Mouse (Mus musculus): ENCODE measurements at regions not wholly inside any gene's neighbourhood (a gene's known extent, or its start where the extent isn't known, plus 50 kb on each side); places are given as distances from the start of the nearest gene placed in this dataset.

- DNase-seq (ENCODE audit: low spot score in 2 of 2) = no peak
Observed at GRCm38 (mm10) chr15:7574264-7574663, 176.1 kb upstream of the Egflam start.

- DNase-seq (ENCODE audit: low spot score in 2 of 2) = no peak
Observed at GRCm38 (mm10) chr15:7574811-7575210, 176.6 kb upstream of the Egflam start.

- DNase-seq (ENCODE audit: low spot score in 2 of 2) = no peak
Observed at GRCm38 (mm10) chr15:7578439-7578838, 180.2 kb upstream of the Egflam start.

- no peak for DNase-seq (ENCODE audit: low spot score in 2 of 2)
Observed at GRCm38 (mm10) chr15:7587210-7587609, 189.0 kb upstream of the Egflam start.

GRCm38 (mm10) chr15:7591486-7591885 lies 193.3 kb upstream of the Egflam start:
- no peak for DNase-seq (ENCODE audit: low spot score in 2 of 2)

GRCm38 (mm10) chr15:7597335-7597734 lies 199.1 kb upstream of the Egflam start:
- DNase-seq (ENCODE audit: low spot score in 2 of 2) = no peak

- no peak for DNase-seq (ENCODE audit: low spot score in 2 of 2)
Observed at GRCm38 (mm10) chr15:7597805-7598204, 199.6 kb upstream of the Egflam start.

- DNase-seq (ENCODE audit: low spot score in 2 of 2) = no peak
Observed at GRCm38 (mm10) chr15:7601540-7601939, 203.3 kb upstream of the Egflam start.

GRCm38 (mm10) chr15:7604847-7605246 lies 205.8 kb upstream of the Gdnf start:
- DNase-seq (ENCODE audit: low spot score in 2 of 2) = no peak

- DNase-seq (ENCODE audit: low spot score in 2 of 2) = no peak
Observed at GRCm38 (mm10) chr15:7617954-7618353, 192.7 kb upstream of the Gdnf start.

- no peak for DNase-seq (ENCODE audit: low spot score in 2 of 2)
Observed at GRCm38 (mm10) chr15:7623026-7623425, 187.6 kb upstream of the Gdnf start.

- DNase-seq (ENCODE audit: low spot score in 2 of 2) = no peak
Observed at GRCm38 (mm10) chr15:7624689-7625472, 185.8 kb upstream of the Gdnf start.

GRCm38 (mm10) chr15:7629826-7630225 lies 180.8 kb upstream of the Gdnf start:
- no peak for DNase-seq (ENCODE audit: low spot score in 2 of 2)

GRCm38 (mm10) chr15:7635234-7635633 lies 175.4 kb upstream of the Gdnf start:
- no peak for DNase-seq (ENCODE audit: low spot score in 2 of 2)

- peak; percentile 5 to 7 for DNase-seq (ENCODE audit: low spot score in 2 of 2)
Observed at GRCm38 (mm10) chr15:7639444-7639843, 171.2 kb upstream of the Gdnf start.

- DNase-seq (ENCODE audit: low spot score in 2 of 2) = no peak
Observed at GRCm38 (mm10) chr15:7642075-7642474, 168.6 kb upstream of the Gdnf start.

- DNase-seq (ENCODE audit: low spot score in 2 of 2) = no peak
Observed at GRCm38 (mm10) chr15:7650705-7651104, 159.9 kb upstream of the Gdnf start.

GRCm38 (mm10) chr15:7663888-7664287 lies 146.8 kb upstream of the Gdnf start:
- no peak for DNase-seq (ENCODE audit: low spot score in 2 of 2)

GRCm38 (mm10) chr15:7669631-7670030 lies 141.0 kb upstream of the Gdnf start:
- no peak for DNase-seq (ENCODE audit: low spot score in 2 of 2)

- DNase-seq (ENCODE audit: low spot score in 2 of 2) = no peak
Observed at GRCm38 (mm10) chr15:7676970-7677369, 133.7 kb upstream of the Gdnf start.

GRCm38 (mm10) chr15:7678711-7679110 lies 131.9 kb upstream of the Gdnf start:
- no peak for DNase-seq (ENCODE audit: low spot score in 2 of 2)

GRCm38 (mm10) chr15:7681011-7681410 lies 129.6 kb upstream of the Gdnf start:
- no peak for DNase-seq (ENCODE audit: low spot score in 2 of 2)

- no peak for DNase-seq (ENCODE audit: low spot score in 2 of 2)
Observed at GRCm38 (mm10) chr15:7683235-7683974, 127.2 kb upstream of the Gdnf start.
